Mouse (Mus musculus): ENCODE measurements at regions not wholly inside any gene's neighbourhood (a gene's known extent, or its start where the extent isn't known, plus 50 kb on each side); places are given as distances from the start of the nearest gene placed in this dataset.

DNA sequence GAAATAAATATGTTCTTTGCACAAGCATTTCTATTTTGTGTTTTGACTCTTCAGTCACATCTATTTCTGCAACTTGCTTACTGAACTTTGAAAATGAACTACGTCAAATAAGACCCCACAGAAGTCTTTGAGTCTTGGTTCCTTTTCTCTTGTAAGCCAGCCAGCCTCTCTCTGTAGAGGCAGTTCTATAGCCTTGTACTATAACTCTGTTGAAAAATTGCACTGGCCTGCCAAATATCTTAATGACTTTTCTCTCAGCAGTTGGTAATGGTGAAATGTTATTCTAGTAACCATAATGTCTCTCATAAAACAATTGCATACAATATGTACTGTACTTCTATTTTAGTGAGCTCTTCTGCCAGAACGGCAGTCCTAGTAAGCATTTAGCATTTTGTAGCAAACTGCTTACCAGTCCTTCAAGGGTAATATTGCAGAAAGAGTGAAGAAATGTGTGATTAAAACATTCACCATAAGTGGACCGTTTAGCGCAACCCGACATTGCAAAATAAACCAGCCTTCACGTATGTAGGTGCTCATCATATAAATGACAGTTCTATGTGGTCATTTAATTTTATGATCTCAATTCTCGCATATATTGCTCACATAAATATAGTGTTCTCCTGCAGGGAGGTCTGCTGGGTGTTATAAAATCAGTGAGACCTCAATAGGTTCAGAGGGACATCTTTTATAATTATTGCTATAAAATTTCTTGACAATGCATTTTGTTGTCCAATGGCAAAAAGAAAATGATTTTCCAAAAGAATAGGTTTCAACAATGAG, 149.3 kb upstream of the Tbc1d2b start:
- no peaks in the 10 kb centered on the region for H3K4me1 ChIP-seq (ENCODE audit: control insufficient read depth, insufficient read depth, low read length)
- no peaks in the 10 kb centered on the region for H3K27me3 ChIP-seq (ENCODE audit: control insufficient read depth, insufficient read depth, low read length)
- H3K36me3 ChIP-seq (replicated peaks; ENCODE audit: control insufficient read depth, insufficient read depth, low read depth, low read length), result no peaks in the 10 kb centered on the region
- H3K4me3 ChIP-seq (ENCODE audit: low read depth, low read length), result no peak overlapping the region
- H3K4me2 ChIP-seq (ENCODE audit: low read depth, low read length), result no peak overlapping the region
- DNase-seq (ENCODE audit: low spot score), result no peak
- 93% methylated on average over 7 of the region's 7 CpGs for WGBS
- H3K9ac ChIP-seq (replicated peaks; ENCODE audit: low read length), result no peak overlapping the region
- no peak for ATAC-seq (replicated peaks; ENCODE audit: insufficient number of reproducible peaks, low FRiP score, low TSS enrichment, low read depth)
- no peak overlapping the region for H3K27ac ChIP-seq (replicated peaks; ENCODE audit: low read depth, low read length)
- H3K9me3 ChIP-seq (replicated peaks; ENCODE audit: control insufficient read depth, low read length), result no peaks in the 10 kb centered on the region

DNA sequence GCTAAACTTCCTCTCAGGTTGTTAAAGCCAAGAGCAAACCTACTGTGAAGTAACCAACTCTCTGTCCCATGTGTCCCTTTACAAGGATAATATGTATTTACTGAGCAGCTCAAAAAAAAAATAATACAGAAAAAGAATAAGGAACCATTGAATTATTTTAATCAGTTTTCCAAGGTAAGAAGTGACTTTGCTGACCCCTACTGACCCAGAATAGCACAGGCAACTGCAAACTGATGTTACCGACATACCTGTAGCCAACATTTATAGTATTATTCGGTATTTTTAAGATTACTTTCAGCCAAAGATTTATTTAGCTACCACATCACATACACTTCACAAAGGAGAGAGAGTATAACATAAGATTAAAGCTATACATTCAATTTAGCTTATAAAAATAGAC, 138.2 kb upstream of the Tbc1d2b start:
- H3K27ac ChIP-seq (replicated peaks; ENCODE audit: low read depth, low read length), result no peak overlapping the region
- H3K9ac ChIP-seq (replicated peaks; ENCODE audit: low read length), result no peak overlapping the region
- H3K36me3 ChIP-seq (replicated peaks; ENCODE audit: control insufficient read depth, insufficient read depth, low read depth, low read length), result no peaks in the 10 kb centered on the region
- H3K4me2 ChIP-seq (ENCODE audit: low read depth, low read length), result no peak overlapping the region
- H3K9me3 ChIP-seq (replicated peaks; ENCODE audit: control insufficient read depth, low read length), result no peaks in the 10 kb centered on the region
- 63% methylated on average over 2 of the region's 2 CpGs for WGBS
- DNase-seq (ENCODE audit: low spot score), result no peak
- ATAC-seq (replicated peaks; ENCODE audit: insufficient number of reproducible peaks, low FRiP score, low TSS enrichment, low read depth), result no peak
- H3K27me3 ChIP-seq (ENCODE audit: control insufficient read depth, insufficient read depth, low read length), result no peaks in the 10 kb centered on the region
- H3K4me1 ChIP-seq (ENCODE audit: control insufficient read depth, insufficient read depth, low read length), result no peaks in the 10 kb centered on the region
- no peak overlapping the region for H3K4me3 ChIP-seq (ENCODE audit: low read depth, low read length)

DNA sequence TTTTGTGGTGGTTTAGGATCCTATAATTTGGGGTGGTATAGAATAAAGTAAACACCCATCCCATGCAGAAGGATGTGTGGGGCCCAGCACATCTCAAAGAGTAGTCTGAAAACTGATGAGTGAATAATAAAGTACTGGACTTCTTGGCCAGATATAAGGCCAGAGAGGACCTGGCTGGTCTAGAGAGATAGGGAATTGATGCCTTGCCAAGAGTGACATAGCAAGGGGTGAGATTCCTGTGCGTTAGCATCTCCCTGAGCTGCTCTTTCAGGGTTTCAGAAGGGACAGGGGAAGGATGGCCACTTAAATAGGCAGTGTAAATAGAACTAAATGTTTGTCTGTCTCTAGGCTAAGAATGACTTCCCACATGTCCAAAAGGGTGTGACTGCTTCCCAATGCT, 137.0 kb upstream of the Tbc1d2b start:
- no peaks in the 10 kb centered on the region for H3K9me3 ChIP-seq (replicated peaks; ENCODE audit: control insufficient read depth, low read length)
- ATAC-seq (replicated peaks; ENCODE audit: insufficient number of reproducible peaks, low FRiP score, low TSS enrichment, low read depth) (no peak), DNase-seq (ENCODE audit: low spot score) (no peak)
- no peaks in the 10 kb centered on the region for H3K36me3 ChIP-seq (replicated peaks; ENCODE audit: control insufficient read depth, insufficient read depth, low read depth, low read length)
- H3K27me3 ChIP-seq (ENCODE audit: control insufficient read depth, insufficient read depth, low read length), result no peaks in the 10 kb centered on the region
- 61% methylated on average over 1 of the region's 1 CpGs for WGBS
- H3K27ac ChIP-seq (replicated peaks; ENCODE audit: low read depth, low read length), result no peak overlapping the region
- no peaks in the 10 kb centered on the region for H3K4me1 ChIP-seq (ENCODE audit: control insufficient read depth, insufficient read depth, low read length)
- H3K9ac ChIP-seq (replicated peaks; ENCODE audit: low read length), result no peak overlapping the region
- H3K4me2 ChIP-seq (ENCODE audit: low read depth, low read length), result no peak overlapping the region
- no peak overlapping the region for H3K4me3 ChIP-seq (ENCODE audit: low read depth, low read length)

DNA sequence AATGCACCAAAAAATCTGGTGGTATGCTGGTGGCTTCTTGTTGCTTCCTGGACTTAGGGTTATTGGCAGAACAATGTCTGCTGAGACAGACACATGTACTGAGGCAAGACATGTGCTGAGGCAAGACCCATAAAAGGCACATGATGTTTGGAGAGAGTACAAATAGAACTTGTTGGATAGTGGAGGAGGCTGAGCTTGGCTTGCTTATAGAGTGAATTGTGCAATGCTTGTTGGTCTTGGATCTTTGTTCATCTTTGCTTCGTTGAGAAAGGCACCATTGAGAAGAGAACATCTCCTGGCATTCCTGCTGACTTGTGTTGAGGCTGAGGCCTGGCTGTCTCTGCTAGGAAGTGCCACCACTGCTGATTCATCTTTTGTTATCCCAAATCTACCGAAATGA, 117.8 kb upstream of the Tbc1d2b start:
- Histone ChIP-seq H3K27ac (replicated peaks; ENCODE audit: low read depth, low read length) (no peak overlapping the region), H3K27me3 (ENCODE audit: control insufficient read depth, insufficient read depth, low read length) (no peaks in the 10 kb centered on the region), H3K4me3 (ENCODE audit: low read depth, low read length) (no peak overlapping the region), H3K36me3 (replicated peaks; ENCODE audit: control insufficient read depth, insufficient read depth, low read depth, low read length) (no peaks in the 10 kb centered on the region), H3K9ac (replicated peaks; ENCODE audit: low read length) (no peak overlapping the region), H3K4me2 (ENCODE audit: low read depth, low read length) (no peak overlapping the region), H3K4me1 (ENCODE audit: control insufficient read depth, insufficient read depth, low read length) (no peaks in the 10 kb centered on the region), H3K9me3 (replicated peaks; ENCODE audit: control insufficient read depth, low read length) (no peaks in the 10 kb centered on the region)
- DNase-seq (ENCODE audit: low spot score) (no peak), ATAC-seq (replicated peaks; ENCODE audit: insufficient number of reproducible peaks, low FRiP score, low TSS enrichment, low read depth) (no peak)
- 64% methylated on average over 2 of the region's 2 CpGs for WGBS

DNA sequence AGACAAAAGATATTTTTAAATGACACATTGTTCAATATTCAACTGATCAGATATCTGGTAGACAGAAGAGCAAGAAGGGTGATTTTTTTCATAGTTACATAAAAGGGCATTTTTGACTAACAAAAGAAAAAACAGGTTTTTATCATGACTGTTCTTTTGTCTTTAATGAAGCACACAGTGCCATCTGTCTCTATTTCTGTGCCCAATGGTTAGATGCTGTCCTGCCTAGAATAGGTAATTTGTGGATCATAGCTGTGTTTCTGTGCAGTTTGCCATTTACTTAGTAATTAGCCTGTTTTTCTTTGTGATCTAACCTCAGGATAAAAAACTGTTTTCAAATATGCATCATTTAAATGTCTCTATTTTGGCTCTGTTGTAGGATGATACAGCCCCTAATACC, 114.4 kb upstream of the Tbc1d2b start:
- Histone ChIP-seq H3K9ac (replicated peaks; ENCODE audit: low read length) (no peak overlapping the region), H3K4me1 (ENCODE audit: control insufficient read depth, insufficient read depth, low read length) (no peaks in the 10 kb centered on the region), H3K4me3 (ENCODE audit: low read depth, low read length) (no peak overlapping the region), H3K4me2 (ENCODE audit: low read depth, low read length) (no peak overlapping the region), H3K9me3 (replicated peaks; ENCODE audit: control insufficient read depth, low read length) (no peaks in the 10 kb centered on the region), H3K27me3 (ENCODE audit: control insufficient read depth, insufficient read depth, low read length) (no peaks in the 10 kb centered on the region), H3K27ac (replicated peaks; ENCODE audit: low read depth, low read length) (no peak overlapping the region), H3K36me3 (replicated peaks; ENCODE audit: control insufficient read depth, insufficient read depth, low read depth, low read length) (no peaks in the 10 kb centered on the region)
- DNase-seq (ENCODE audit: low spot score), result no peak
- ATAC-seq (replicated peaks; ENCODE audit: insufficient number of reproducible peaks, low FRiP score, low TSS enrichment, low read depth), result no peak

DNA sequence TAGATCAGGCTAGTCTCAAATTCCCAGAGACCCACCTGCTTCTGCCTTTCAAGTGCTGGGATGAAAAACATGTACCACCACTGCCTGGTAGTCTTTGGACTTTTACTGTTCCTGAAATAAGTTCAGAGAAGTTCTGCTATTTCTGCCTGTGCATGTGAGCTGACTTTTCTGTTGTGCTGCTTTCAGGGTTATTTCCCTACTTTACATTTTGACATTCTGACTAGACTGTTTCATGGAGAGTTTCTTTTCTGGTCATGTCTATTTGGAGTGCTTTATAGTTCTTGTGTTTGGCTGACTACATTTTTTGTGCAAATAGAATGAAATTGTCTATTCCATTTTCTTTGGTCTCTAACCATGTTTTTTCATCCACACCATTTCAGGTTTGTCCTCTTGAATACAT, 109.5 kb upstream of the Tbc1d2b start:
- H3K9ac ChIP-seq (replicated peaks; ENCODE audit: low read length), result no peak overlapping the region
- no peaks in the 10 kb centered on the region for H3K4me1 ChIP-seq (ENCODE audit: control insufficient read depth, insufficient read depth, low read length)
- no peak overlapping the region for H3K4me2 ChIP-seq (ENCODE audit: low read depth, low read length)
- no peak overlapping the region for H3K4me3 ChIP-seq (ENCODE audit: low read depth, low read length)
- DNase-seq (ENCODE audit: low spot score), result no peak
- no peaks in the 10 kb centered on the region for H3K9me3 ChIP-seq (replicated peaks; ENCODE audit: control insufficient read depth, low read length)
- H3K27me3 ChIP-seq (ENCODE audit: control insufficient read depth, insufficient read depth, low read length), result no peaks in the 10 kb centered on the region
- ATAC-seq (replicated peaks; ENCODE audit: insufficient number of reproducible peaks, low FRiP score, low TSS enrichment, low read depth), result no peak
- H3K27ac ChIP-seq (replicated peaks; ENCODE audit: low read depth, low read length), result no peak overlapping the region
- no peaks in the 10 kb centered on the region for H3K36me3 ChIP-seq (replicated peaks; ENCODE audit: control insufficient read depth, insufficient read depth, low read depth, low read length)

DNA sequence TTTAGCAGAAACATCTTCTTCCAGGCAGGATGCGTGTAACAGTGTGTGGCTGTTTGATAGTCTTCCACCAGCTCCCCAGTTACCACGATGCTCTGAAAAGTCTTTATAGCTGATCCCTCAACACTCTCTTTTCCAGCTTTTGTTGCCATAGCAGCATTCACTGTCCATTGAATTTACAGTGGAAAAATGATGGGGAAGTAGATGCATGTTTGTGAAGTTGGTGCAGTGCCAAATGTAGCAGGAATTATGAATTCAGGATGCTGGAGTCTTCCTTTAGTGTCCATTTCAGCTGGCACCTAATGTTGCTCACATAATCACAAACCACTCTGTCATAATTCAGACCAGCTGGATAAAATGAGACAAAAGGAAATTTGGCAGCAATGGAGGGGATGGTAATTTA, 99.0 kb upstream of the Tbc1d2b start:
- Histone ChIP-seq H3K9ac (replicated peaks; ENCODE audit: low read length) (no peak overlapping the region), H3K9me3 (replicated peaks; ENCODE audit: control insufficient read depth, low read length) (no peaks in the 10 kb centered on the region), H3K4me2 (ENCODE audit: low read depth, low read length) (no peak overlapping the region), H3K27me3 (ENCODE audit: control insufficient read depth, insufficient read depth, low read length) (no peaks in the 10 kb centered on the region), H3K27ac (replicated peaks; ENCODE audit: low read depth, low read length) (no peak overlapping the region), H3K4me3 (ENCODE audit: low read depth, low read length) (no peak overlapping the region), H3K36me3 (replicated peaks; ENCODE audit: control insufficient read depth, insufficient read depth, low read depth, low read length) (no peaks in the 10 kb centered on the region), H3K4me1 (ENCODE audit: control insufficient read depth, insufficient read depth, low read length) (no peaks in the 10 kb centered on the region)
- 79% methylated on average over 2 of the region's 2 CpGs for WGBS
- ATAC-seq (replicated peaks; ENCODE audit: insufficient number of reproducible peaks, low FRiP score, low TSS enrichment, low read depth) (no peak), DNase-seq (ENCODE audit: low spot score) (no peak)

DNA sequence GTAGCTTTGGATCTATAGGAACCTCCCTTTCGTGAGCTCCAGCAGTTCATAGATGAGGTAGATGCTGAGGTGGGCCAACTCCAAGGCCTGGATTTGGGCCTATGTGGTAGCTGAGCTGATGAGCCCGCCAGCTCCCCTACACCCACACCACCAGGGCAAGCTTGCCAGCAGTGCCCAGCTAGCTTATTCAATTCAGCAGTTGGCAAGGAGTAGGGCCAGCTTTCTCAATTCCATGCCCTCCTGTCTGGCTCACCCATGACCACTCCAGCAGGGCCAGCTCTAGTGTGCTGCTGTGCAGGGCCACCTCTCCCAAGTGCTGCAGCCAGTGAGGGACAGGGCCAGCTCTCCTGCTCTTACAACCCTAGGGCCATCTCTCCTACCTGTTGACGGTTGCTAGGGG, 97.1 kb upstream of the Tbc1d2b start:
- Histone ChIP-seq H3K27ac (replicated peaks; ENCODE audit: low read depth, low read length) (no peak overlapping the region), H3K27me3 (ENCODE audit: control insufficient read depth, insufficient read depth, low read length) (no peaks in the 10 kb centered on the region), H3K36me3 (replicated peaks; ENCODE audit: control insufficient read depth, insufficient read depth, low read depth, low read length) (no peaks in the 10 kb centered on the region), H3K4me2 (ENCODE audit: low read depth, low read length) (no peak overlapping the region), H3K9me3 (replicated peaks; ENCODE audit: control insufficient read depth, low read length) (no peaks in the 10 kb centered on the region), H3K9ac (replicated peaks; ENCODE audit: low read length) (no peak overlapping the region), H3K4me3 (ENCODE audit: low read depth, low read length) (no peak overlapping the region), H3K4me1 (ENCODE audit: control insufficient read depth, insufficient read depth, low read length) (no peaks in the 10 kb centered on the region)
- DNase-seq (ENCODE audit: low spot score) (no peak), ATAC-seq (replicated peaks; ENCODE audit: insufficient number of reproducible peaks, low FRiP score, low TSS enrichment, low read depth) (no peak)
- WGBS, result 85% methylated on average over 3 of the region's 3 CpGs

Data from embryonic facial prominence, embryonic 11.5 days (tissue).